Mouse (Mus musculus): Measurements from ENCODE around the gene Gbx1. TPM values are rescaled to one million over a fixed set of nuclear protein-coding genes. Genes with fewer than 3 reads are reported as not detected.

Gbx1 gene
- polyA plus RNA-seq, 1 experiment: not detected

- Histone ChIP-seq H3K27ac (ENCODE audit: control insufficient read depth, insufficient read depth, low read depth, low read length, poor library complexity) (no peak overlapping the region), H3K4me1 (ENCODE audit: control insufficient read depth, insufficient read depth, low read length) (no peaks in the 10 kb centered on the region), H3K4me3 (replicated peaks; ENCODE audit: control insufficient read depth, low read depth, low read length) (no peak overlapping the region)
- 69% methylated on average over 7 of the region's 7 CpGs for WGBS
- TF ChIP-seq POLR2A (IDR thresholded peaks at IDR 0.05; ENCODE audit: borderline replicate concordance, control insufficient read depth, low read depth, low read length): no peak
- TF ChIP-seq CTCF (IDR thresholded peaks at IDR 0.05; ENCODE audit: control insufficient read depth, insufficient read depth, low read length): no peak
Measured at GRCm38 (mm10) chr5:24542643-24543042, 15.6 kb upstream of the Gbx1 start.

- TF ChIP-seq CTCF (IDR thresholded peaks at IDR 0.05; ENCODE audit: control insufficient read depth, insufficient read depth, low read length) (no peak), POLR2A (IDR thresholded peaks at IDR 0.05; ENCODE audit: borderline replicate concordance, control insufficient read depth, low read depth, low read length) (no peak)
Measured at GRCm38 (mm10) chr5:24541144-24541569, 14.2 kb upstream of the Gbx1 start.

GRCm38 (mm10) chr5:24540387-24541143 is 13.6 kb upstream of the Gbx1 start, which contains the start of gene Asb10:
Asb10 (minus strand) TSS chr5:24540978.
- TF ChIP-seq CTCF (IDR thresholded peaks at IDR 0.05; ENCODE audit: control insufficient read depth, insufficient read depth, low read length) (no peak), POLR2A (IDR thresholded peaks at IDR 0.05; ENCODE audit: borderline replicate concordance, control insufficient read depth, low read depth, low read length) (no peak)
- 11% methylated on average over 14 of the region's 14 CpGs for WGBS
- Histone ChIP-seq H3K27ac (ENCODE audit: control insufficient read depth, insufficient read depth, low read depth, low read length, poor library complexity) (no peak within 1 kb of the TSS), H3K4me3 (replicated peaks; ENCODE audit: control insufficient read depth, low read depth, low read length) (no peak within 1 kb of the TSS), H3K4me1 (ENCODE audit: control insufficient read depth, insufficient read depth, low read length) (no peaks in the 10 kb centered on the region)

More at GRCm38 (mm10) chr5:24541144-24541569, 14.2 kb upstream of the Gbx1 start:
- no peak overlapping the region for H3K4me3 ChIP-seq (replicated peaks; ENCODE audit: control insufficient read depth, low read depth, low read length)
- H3K4me1 ChIP-seq (ENCODE audit: control insufficient read depth, insufficient read depth, low read length): no peaks in the 10 kb centered on the region
- 22% methylated on average over 6 of the region's 6 CpGs for WGBS
- H3K27ac ChIP-seq (ENCODE audit: control insufficient read depth, insufficient read depth, low read depth, low read length, poor library complexity): no peak overlapping the region

- Histone ChIP-seq H3K27ac (ENCODE audit: control insufficient read depth, insufficient read depth, low read depth, low read length, poor library complexity) (no peak overlapping the region), H3K4me1 (ENCODE audit: control insufficient read depth, insufficient read depth, low read length) (no peaks in the 10 kb centered on the region), H3K4me3 (replicated peaks; ENCODE audit: control insufficient read depth, low read depth, low read length) (no peak overlapping the region)
- TF ChIP-seq POLR2A (IDR thresholded peaks at IDR 0.05; ENCODE audit: borderline replicate concordance, control insufficient read depth, low read depth, low read length) (no peak), CTCF (IDR thresholded peaks at IDR 0.05; ENCODE audit: control insufficient read depth, insufficient read depth, low read length) (no peak)
- WGBS: 82% methylated on average over 22 of the region's 22 CpGs
Measured at GRCm38 (mm10) chr5:24539571-24540296, 12.7 kb upstream of the Gbx1 start.

DNA sequence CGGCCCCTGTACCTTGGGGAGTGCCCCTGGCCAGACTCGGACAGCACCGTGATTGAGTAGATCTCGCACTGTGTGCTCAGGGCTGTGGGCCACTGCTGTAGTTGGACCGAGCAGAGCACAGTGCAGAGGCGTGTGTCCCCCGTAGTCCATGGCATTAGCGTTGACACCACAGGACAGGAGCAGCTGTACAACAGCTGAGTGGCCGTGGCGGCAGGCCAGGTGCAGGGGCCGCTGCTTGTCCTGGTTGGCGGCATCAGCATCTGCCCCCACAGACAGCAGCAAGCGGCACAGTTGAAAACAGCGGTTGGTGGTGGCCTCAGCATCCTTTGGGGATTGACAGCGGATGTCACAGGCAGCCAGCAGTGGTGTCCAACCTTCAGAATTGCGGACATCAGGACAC is 10.6 kb upstream of the Gbx1 start:
- Histone ChIP-seq H3K4me1 (ENCODE audit: control insufficient read depth, insufficient read depth, low read length) (no peaks in the 10 kb centered on the region), H3K27ac (ENCODE audit: control insufficient read depth, insufficient read depth, low read depth, low read length, poor library complexity) (no peak overlapping the region), H3K4me3 (replicated peaks; ENCODE audit: control insufficient read depth, low read depth, low read length) (no peak overlapping the region)
- TF ChIP-seq POLR2A (IDR thresholded peaks at IDR 0.05; ENCODE audit: borderline replicate concordance, control insufficient read depth, low read depth, low read length) (no peak), CTCF (IDR thresholded peaks at IDR 0.05; ENCODE audit: control insufficient read depth, insufficient read depth, low read length) (no peak)
- WGBS: 68% methylated on average over 16 of the region's 16 CpGs

DNA sequence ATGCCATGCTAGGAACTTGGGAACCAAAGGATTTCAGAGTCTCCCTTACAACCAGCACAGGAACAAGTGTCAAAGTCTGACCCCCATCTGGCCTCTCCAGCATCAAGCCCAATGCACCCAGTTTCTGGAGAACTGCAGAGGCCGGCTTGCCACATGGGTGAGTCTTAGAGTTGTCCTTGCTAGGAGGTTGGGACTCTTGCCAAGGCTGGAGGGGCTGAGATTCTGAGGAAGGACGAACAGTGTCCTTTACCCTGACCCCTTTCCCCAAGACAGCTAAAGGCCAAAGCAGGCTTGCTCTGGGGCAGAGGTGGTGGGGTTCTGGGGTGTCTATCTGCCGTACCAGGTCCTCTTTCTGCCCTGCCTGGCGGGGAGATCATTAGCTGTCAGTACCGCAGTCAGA is 9.5 kb upstream of the Gbx1 start:
- H3K27ac ChIP-seq (ENCODE audit: control insufficient read depth, insufficient read depth, low read depth, low read length, poor library complexity): no peak overlapping the region
- H3K4me3 ChIP-seq (replicated peaks; ENCODE audit: control insufficient read depth, low read depth, low read length): no peak overlapping the region
- WGBS: 77% methylated on average over 5 of the region's 5 CpGs
- H3K4me1 ChIP-seq (ENCODE audit: control insufficient read depth, insufficient read depth, low read length): no peaks in the 10 kb centered on the region
- TF ChIP-seq POLR2A (IDR thresholded peaks at IDR 0.05; ENCODE audit: borderline replicate concordance, control insufficient read depth, low read depth, low read length) (no peak), CTCF (IDR thresholded peaks at IDR 0.05; ENCODE audit: control insufficient read depth, insufficient read depth, low read length) (no peak)

GRCm38 (mm10) chr5:24535731-24536130 is 8.7 kb upstream of the Gbx1 start:
- WGBS: 67% methylated on average over 3 of the region's 3 CpGs
- TF ChIP-seq CTCF (IDR thresholded peaks at IDR 0.05; ENCODE audit: control insufficient read depth, insufficient read depth, low read length) (no peak), POLR2A (IDR thresholded peaks at IDR 0.05; ENCODE audit: borderline replicate concordance, control insufficient read depth, low read depth, low read length) (no peak)
- H3K27ac ChIP-seq (ENCODE audit: control insufficient read depth, insufficient read depth, low read depth, low read length, poor library complexity): no peak overlapping the region
- no peaks in the 10 kb centered on the region for H3K4me1 ChIP-seq (ENCODE audit: control insufficient read depth, insufficient read depth, low read length)
- H3K4me3 ChIP-seq (replicated peaks; ENCODE audit: control insufficient read depth, low read depth, low read length): no peak overlapping the region

GRCm38 (mm10) chr5:24534292-24534691 is 7.3 kb upstream of the Gbx1 start:
- H3K27ac ChIP-seq (ENCODE audit: control insufficient read depth, insufficient read depth, low read depth, low read length, poor library complexity): no peak overlapping the region
- no peak overlapping the region for H3K4me3 ChIP-seq (replicated peaks; ENCODE audit: control insufficient read depth, low read depth, low read length)
- no peak for TF ChIP-seq CTCF (IDR thresholded peaks at IDR 0.05; ENCODE audit: control insufficient read depth, insufficient read depth, low read length)
- no peak for TF ChIP-seq POLR2A (IDR thresholded peaks at IDR 0.05; ENCODE audit: borderline replicate concordance, control insufficient read depth, low read depth, low read length)
- 45% methylated on average over 5 of the region's 5 CpGs for WGBS
- no peaks in the 10 kb centered on the region for H3K4me1 ChIP-seq (ENCODE audit: control insufficient read depth, insufficient read depth, low read length)

Measured in bone marrow, adult 2 months (tissue).